Comparison of ENCODE assay signal across 8 mouse cellular contexts in the genomic region with DNA sequence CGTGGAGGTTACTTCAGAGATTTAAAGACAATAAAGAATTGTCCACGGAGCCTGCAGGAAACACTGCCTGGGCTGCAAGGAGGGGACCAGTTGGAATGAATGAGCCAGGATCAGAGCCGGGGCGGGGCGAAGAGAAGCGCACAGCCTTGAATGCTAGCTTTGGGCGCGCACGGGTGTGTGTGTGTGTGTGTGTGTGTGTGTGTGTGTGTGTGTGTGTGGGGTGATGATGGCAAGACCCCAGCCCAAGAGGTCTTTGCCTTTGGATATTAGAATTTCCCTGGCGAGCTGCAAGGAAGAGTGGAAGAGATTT. TPM values are rescaled to one million over a fixed set of nuclear protein-coding genes. Genes with fewer than 3 reads are reported as not detected.
A peak's percentile ranks its signal among the peaks of the same experiment; 100 is the strongest.
DNase-seq lines count a peak whose midpoint lies in the region; ATAC-seq and TF ChIP-seq lines count a peak whose summit lies in the region.

No protein-coding gene starts in this region.

- H3K4me1 ChIP-seq in heart, embryonic 12.5 days (replicated peaks): peaks cover 15% of the 10 kb centered on the region; the same call in 1 of the 2 replicates
- H3K4me1 ChIP-seq in heart, adult 2 months (ENCODE audit: control insufficient read depth, insufficient read depth, low read length): no peaks in the 10 kb centered on the region
- H3K4me1 ChIP-seq in intestine, embryonic 14.5 days (replicated peaks; ENCODE audit: control insufficient read depth, insufficient read depth, low read length): peaks cover 7% of the 10 kb centered on the region; the same call in 1 of the 2 replicates
- H3K4me1 ChIP-seq in neural tube, embryonic 15.5 days: peaks cover 63% of the 10 kb centered on the region

- 0% methylated on average over 10 of the region's 10 CpGs for WGBS in heart, embryonic 12.5 days
- WGBS in heart, adult 2 months: 3% methylated on average over 10 of the region's 10 CpGs
- 1% methylated on average over 10 of the region's 10 CpGs for WGBS in intestine, embryonic 14.5 days
- 1% methylated on average over 10 of the region's 10 CpGs for WGBS in neural tube, embryonic 15.5 days

- no peak for ATAC-seq in heart, embryonic 12.5 days (ENCODE audit: insufficient number of reproducible peaks, low FRiP score)
- ATAC-seq in intestine, embryonic 14.5 days (replicated peaks; ENCODE audit: low FRiP score, low TSS enrichment, low read depth): no peak
- ATAC-seq in neural tube, embryonic 15.5 days (ENCODE audit: low FRiP score): peak; percentile 57

- peak overlapping the region; percentile 100 for H3K4me2 ChIP-seq in heart, embryonic 12.5 days
- peak overlapping the region; percentile 91 for H3K4me2 ChIP-seq in intestine, embryonic 14.5 days (ENCODE audit: low read length)
- H3K4me2 ChIP-seq in neural tube, embryonic 15.5 days: peak overlapping the region; percentile 83

- TF ChIP-seq EP300 in heart, adult 2 months (IDR thresholded peaks at IDR 0.05; ENCODE audit: insufficient read depth, low read depth, low read length): no peak

- DNase-seq in heart, adult 2 months: no peak
- peak; percentile 10 for DNase-seq in ES-CJ7 (ENCODE audit: low read depth, low spot score)
- DNase-seq in embryo, embryonic 10.5 days (ENCODE audit: low spot score): peak; percentile 74
- no peak for DNase-seq in intestine, embryonic 14.5 days (ENCODE audit: low spot score)
- DNase-seq in thymus, postnatal 25 days: no peak
- DNase-seq in left cerebral cortex, adult 8-10 months (ENCODE audit: low spot score in 2 of 2): no peak

- TF ChIP-seq CTCF in heart, adult 2 months (IDR thresholded peaks at IDR 0.05): no peak

- peak overlapping the region; percentile 81; the same call in 1 of the 2 replicates for H3K9ac ChIP-seq in heart, embryonic 12.5 days
- no peak overlapping the region for H3K9ac ChIP-seq in heart, adult 2 months (ENCODE audit: low read depth, low read length)
- no peak overlapping the region for H3K9ac ChIP-seq in intestine, embryonic 14.5 days (ENCODE audit: low read length)
- H3K9ac ChIP-seq in neural tube, embryonic 15.5 days (replicated peaks): peak overlapping the region; percentile 82

- H3K9me3 ChIP-seq in heart, embryonic 12.5 days (replicated peaks): no peaks in the 10 kb centered on the region
- H3K9me3 ChIP-seq in intestine, embryonic 14.5 days (ENCODE audit: control insufficient read depth, low read length): no peaks in the 10 kb centered on the region
- no peaks in the 10 kb centered on the region for H3K9me3 ChIP-seq in neural tube, embryonic 15.5 days (replicated peaks)

- no peaks in the 10 kb centered on the region for H3K36me3 ChIP-seq in heart, embryonic 12.5 days
- H3K36me3 ChIP-seq in heart, adult 2 months (ENCODE audit: control insufficient read depth, insufficient read depth, low read length): no peaks in the 10 kb centered on the region
- H3K36me3 ChIP-seq in intestine, embryonic 14.5 days (ENCODE audit: control insufficient read depth, insufficient read depth, low read length): no peaks in the 10 kb centered on the region
- H3K36me3 ChIP-seq in neural tube, embryonic 15.5 days: no peaks in the 10 kb centered on the region

- TF ChIP-seq POLR2A in heart, adult 2 months (IDR thresholded peaks at IDR 0.05; ENCODE audit: insufficient read depth, low read depth, low read length): no peak

- peaks cover 37% of the 10 kb centered on the region for H3K27me3 ChIP-seq in heart, embryonic 12.5 days (replicated peaks)
- H3K27me3 ChIP-seq in heart, adult 2 months (ENCODE audit: control insufficient read depth, insufficient read depth, low read length): peaks cover 6% of the 10 kb centered on the region
- H3K27me3 ChIP-seq in intestine, embryonic 14.5 days (replicated peaks; ENCODE audit: control insufficient read depth, insufficient read depth, low read length): peaks cover 29% of the 10 kb centered on the region
- no peaks in the 10 kb centered on the region for H3K27me3 ChIP-seq in neural tube, embryonic 15.5 days (replicated peaks)

- H3K4me3 ChIP-seq in heart, embryonic 12.5 days: peak overlapping the region; percentile 78
- H3K4me3 ChIP-seq in heart, adult 2 months: no peak overlapping the region; the same call in 1 of the 2 replicates
- H3K4me3 ChIP-seq in intestine, embryonic 14.5 days (ENCODE audit: low read depth, low read length): peak overlapping the region; percentile 50
- H3K4me3 ChIP-seq in neural tube, embryonic 15.5 days (replicated peaks): peak overlapping the region; percentile 66

- no peak overlapping the region for H3K27ac ChIP-seq in heart, embryonic 12.5 days (ENCODE audit: poor library complexity, severe bottlenecking)
- H3K27ac ChIP-seq in heart, adult 2 months: no peak overlapping the region
- no peak overlapping the region for H3K27ac ChIP-seq in intestine, embryonic 14.5 days (ENCODE audit: low read depth)
- peak overlapping the region; percentile 96 for H3K27ac ChIP-seq in neural tube, embryonic 15.5 days (replicated peaks)

- no peaks in the 10 kb centered on the region for H3K79me2 ChIP-seq in heart, adult 2 months (replicated peaks; ENCODE audit: control insufficient read depth, insufficient read depth, low read length)

- intact Hi-C loops in heart, adult 2 months (cut with DNase I): no loop called here

RNA-seq across cellular contexts. Expression of gene Slc1a2, which starts 1.0 kb away (rescaled TPM):
- polyA plus RNA-seq in heart, embryonic 12.5 days (2016; fragmentation: Nextera tagmentation; extraction: Ambion mirVana): 0.27 and 0.47 TPM in 2 replicates
- under 1 TPM; 0.29 to 0.50 TPM for total RNA-seq in heart, adult 2 months (2021)
- polyA plus RNA-seq in heart, adult 2 months (2012; rRNA removed): 0.12 and 0.76 TPM in 2 replicates
- 0.34 and 0.78 TPM in 2 replicates for polyA plus RNA-seq in intestine, embryonic 14.5 days (2014; fragmentation: Nextera tagmentation; extraction: Ambion mirVana)
- polyA plus RNA-seq in neural tube, embryonic 15.5 days (2015; fragmentation: Nextera tagmentation; extraction: Ambion mirVana): 19.6 and 22.3 TPM in 2 replicates
- total RNA-seq in left cerebral cortex, adult 8-10 months (2022): 1,000 to 10,000 TPM; 1,516 to 1,784 (median 1,611) TPM

Comparison
In these comparisons a context has a peak if more than half of its experiments do, and no peak if none do; other contexts are left out.
1. H3K9ac ChIP-seq: peak in heart, embryonic 12.5 days (single experiment) and neural tube, embryonic 15.5 days (single experiment); none in heart, adult 2 months (single experiment) and intestine, embryonic 14.5 days (single experiment).
2. DNase-seq: peak in ES-CJ7 (single experiment) and embryo, embryonic 10.5 days (single experiment); none in heart, adult 2 months (0 of 2), intestine, embryonic 14.5 days (single experiment), thymus, postnatal 25 days (single experiment) and left cerebral cortex, adult 8-10 months (0 of 2).
3. RNA of gene Slc1a2, which starts 1.0 kb away (polyA plus RNA-seq): 19.6 to 22.3 TPM in neural tube, embryonic 15.5 days; 0.34 to 0.78 TPM in intestine, embryonic 14.5 days, 0.27 to 0.47 TPM in heart, embryonic 12.5 days and 0.12 to 0.76 TPM in heart, adult 2 months; every median in the first group is over 10 times any median in the second.
4. Peak in every context shown above with its lines, with median percentiles within 50 percentile points of each other: H3K4me2 ChIP-seq.